Mouse (Mus musculus) bone marrow, adult 2 months (tissue): ENCODE data around the gene Lbhd1.

Experiments
- CTCF ChIP-seq: fragments of 200-500 bp; IDR thresholded peaks from 2 replicates; pipeline ENCODE4 v1.5.1; 2011; ENCODE audit warnings: low read length, control low read depth; ENCODE audit not compliant: control insufficient read depth, insufficient read depth
- POLR2A ChIP-seq: fragments of 200-500 bp; IDR thresholded peaks from 2 replicates; pipeline ENCODE4 v1.6.1; 2011; ENCODE audit warnings: low read depth, mild to moderate bottlenecking, control low read depth, low read length, borderline replicate concordance; ENCODE audit not compliant: control insufficient read depth

DNA sequence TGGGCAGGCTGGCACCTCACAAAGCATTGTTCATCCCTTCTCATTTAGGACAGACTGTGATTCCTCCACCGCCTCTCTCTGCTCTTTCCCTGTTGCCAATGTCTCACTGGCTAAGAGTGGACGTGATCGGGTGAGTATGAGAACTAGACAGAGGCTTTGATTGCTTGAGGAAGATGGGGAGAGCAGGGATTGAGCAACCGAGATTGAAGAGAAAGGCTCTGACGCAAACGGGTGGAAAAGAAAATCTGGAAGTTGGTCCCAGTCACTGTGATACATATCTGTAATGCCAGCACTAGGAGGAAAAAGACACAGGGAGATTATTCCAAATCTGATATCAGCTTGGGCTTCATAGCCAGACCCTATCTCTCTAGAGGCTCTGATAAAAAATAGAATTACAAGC is 40.6 kb upstream of the Lbhd1 start:
- TF ChIP-seq CTCF: no peak
- TF ChIP-seq POLR2A: no peak
